Mouse (Mus musculus) kidney, adult 2 months (tissue): Measurements from ENCODE around the gene Iscu. TPM values are rescaled to one million over a fixed set of nuclear protein-coding genes. Genes with fewer than 3 reads are reported as not detected.

Experiments
- DNase-seq: peaks from one replicate; pipeline ENCODE4 v3.0.0; 2021
- H3K27ac ChIP-seq: fragments of 200-500 bp; 2 replicates; pipeline ENCODE4 v1.5.1; 2012; ENCODE audit warnings: low read depth, low read length, control low read depth, inconsistent platforms; ENCODE audit not compliant: insufficient read depth
- H3K27me3 ChIP-seq: fragments of 200-500 bp; replicated peaks from 2 replicates; pipeline ENCODE4 v1.6.1; 2012; ENCODE audit warnings: mild to moderate bottlenecking, moderate library complexity, low read length, inconsistent platforms; ENCODE audit not compliant: control insufficient read depth, insufficient read depth
- H3K36me3 ChIP-seq: fragments of 200-500 bp; 2 replicates; pipeline ENCODE4 v1.6.1; 2012; ENCODE audit warnings: mild to moderate bottlenecking, moderate library complexity, low read length, inconsistent platforms; ENCODE audit not compliant: control insufficient read depth, insufficient read depth
- H3K4me1 ChIP-seq: fragments of 200-500 bp; 2 replicates; pipeline ENCODE4 v1.6.1; 2011; ENCODE audit warnings: low read length; ENCODE audit not compliant: control insufficient read depth, insufficient read depth
- H3K4me3 ChIP-seq: fragments of 200-500 bp; 2 replicates; pipeline ENCODE4 v1.5.1; 2011; ENCODE audit warnings: mild to moderate bottlenecking, low read depth, low read length, control low read depth; ENCODE audit not compliant: insufficient read depth
- CTCF ChIP-seq: fragments of 200-500 bp; conservative IDR thresholded peaks from 2 replicates; pipeline ENCODE4 v1.5.1; 2011; ENCODE audit warnings: low read depth, mild to moderate bottlenecking, control low read depth, low read length, moderate library complexity, mixed read lengths; ENCODE audit not compliant: insufficient read depth, insufficient read length
- POLR2A ChIP-seq: fragments of 200-500 bp; IDR thresholded peaks from one replicate; pipeline ENCODE4 v1.6.1; 2011; ENCODE audit warnings: low read depth, low read length, control low read depth
- WGBS: fragments of 180-500 bp; shearing (Covaris S2); methylation state at CpG from one replicate; pipeline ENCODE4 v1.1.7; 2018; 5-methylcytosine and 5-hydroxymethylcytosine counted together
- polyA plus RNA-seq: library from polyadenylated mRNA; depleted of rRNA; stranded (reverse); fragments of >200 nt; gene quantifications from 2 replicates; pipeline ENCODE4 v1.2.3, GENCODE M21; 2012

Gene Iscu
- polyA plus RNA-seq, 1 experiment = 370 TPM

DNA sequence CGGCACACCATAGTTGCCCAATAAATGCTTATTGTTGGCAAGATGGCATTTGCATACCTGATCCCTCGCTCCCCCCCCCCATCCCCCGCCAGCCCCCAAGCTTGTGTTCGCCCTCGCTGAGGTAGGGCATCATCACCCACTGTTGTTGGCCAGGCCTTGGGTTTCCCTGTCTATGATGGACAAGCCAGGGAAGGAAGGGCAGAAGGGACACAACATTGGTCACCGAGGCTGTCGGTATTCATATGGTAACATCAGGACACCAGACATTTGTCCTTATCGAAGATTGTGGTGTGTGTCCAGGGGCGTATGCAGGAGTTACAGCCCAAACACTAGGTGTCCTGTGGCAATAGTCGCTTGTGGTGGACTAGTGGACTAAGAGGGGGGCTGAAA is 36.4 kb upstream of the Iscu start:
- no peaks in the 10 kb centered on the region for H3K27me3 ChIP-seq
- no peak for DNase-seq
- H3K4me1 ChIP-seq = peaks cover 4% of the 10 kb centered on the region; the same call in 1 of the 2 replicates
- no peak for TF ChIP-seq POLR2A
- no peak for TF ChIP-seq CTCF
- peak overlapping the region; percentile 42 for H3K27ac ChIP-seq
- H3K4me3 ChIP-seq = peak overlapping the region; percentile 77
- 2% methylated on average over 10 of the region's 10 CpGs for WGBS
- H3K36me3 ChIP-seq = no peaks in the 10 kb centered on the region

DNA sequence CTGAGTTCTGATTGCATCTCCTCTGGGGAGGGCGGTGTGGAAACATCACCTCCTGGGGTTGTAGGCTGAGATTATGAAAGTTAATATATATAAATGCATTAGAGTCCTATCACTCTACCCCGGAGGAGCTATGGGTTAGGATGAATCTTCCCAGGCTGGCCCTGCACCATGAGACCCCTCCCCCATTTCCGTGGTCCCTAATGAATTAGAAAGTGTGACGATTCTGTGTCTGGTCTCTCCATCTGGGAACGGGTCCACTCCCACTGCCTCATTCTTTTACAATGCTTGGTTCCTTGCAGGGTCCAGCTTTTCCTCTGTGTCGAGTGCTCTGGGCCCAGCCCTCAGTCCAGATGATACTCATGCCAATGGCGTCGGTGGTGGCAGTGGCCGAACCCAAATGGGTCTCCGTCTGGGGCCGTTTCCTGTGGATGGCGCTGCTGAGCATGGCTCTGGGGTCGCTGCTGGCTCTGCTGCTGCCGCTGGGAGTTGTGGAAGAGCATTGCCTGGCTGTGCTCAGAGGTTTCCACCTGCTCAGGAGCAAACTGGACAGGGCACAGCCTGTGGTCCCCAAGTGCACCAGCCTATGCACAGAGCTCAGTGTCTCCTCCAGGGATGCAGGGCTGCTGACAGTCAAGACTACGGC is 35.9 kb upstream of the Iscu start:
- H3K4me1 ChIP-seq = peaks cover 4% of the 10 kb centered on the region; the same call in 1 of the 2 replicates
- no peak overlapping the region for H3K27ac ChIP-seq
- H3K4me3 ChIP-seq = peak overlapping the region; percentile 77
- TF ChIP-seq CTCF (no peak), POLR2A (no peak)
- no peaks in the 10 kb centered on the region for H3K27me3 ChIP-seq
- 43% methylated on average over 15 of the region's 15 CpGs for WGBS
- no peaks in the 10 kb centered on the region for H3K36me3 ChIP-seq
- DNase-seq = no peak

DNA sequence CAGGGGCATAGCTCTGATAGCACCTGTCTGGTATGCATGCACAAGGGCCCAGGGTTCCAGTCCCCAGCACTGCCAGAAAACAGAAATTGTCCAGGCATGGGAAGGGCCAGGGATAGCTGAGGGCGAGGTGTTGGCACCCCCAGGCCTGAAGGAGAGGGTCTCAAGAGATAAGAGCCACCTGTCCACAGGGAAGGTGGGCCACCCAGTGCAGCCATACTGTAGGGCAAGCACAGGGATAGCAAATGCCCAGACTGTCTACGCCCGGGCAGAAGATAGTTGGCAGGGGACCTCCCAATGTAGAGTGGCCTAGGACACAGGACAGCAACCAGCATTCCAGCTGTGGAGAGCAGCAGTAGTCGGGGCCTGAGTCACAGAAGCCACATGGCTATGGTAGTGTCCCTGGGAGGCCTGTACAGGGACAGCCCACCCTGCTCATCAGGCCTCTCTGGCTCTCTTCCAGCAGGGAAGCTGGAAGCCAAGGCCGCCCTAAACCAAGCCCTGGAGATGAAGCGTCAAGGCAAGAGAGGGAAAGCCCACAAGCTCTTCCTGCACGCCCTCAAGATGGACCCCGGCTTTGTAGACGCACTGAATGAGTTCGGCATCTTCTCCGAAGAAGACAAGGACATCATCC is 34.8 kb upstream of the Iscu start:
- Histone ChIP-seq H3K4me3 (no peak overlapping the region), H3K27ac (no peak overlapping the region), H3K36me3 (no peaks in the 10 kb centered on the region), H3K27me3 (no peaks in the 10 kb centered on the region), H3K4me1 (peaks cover 4% of the 10 kb centered on the region; the same call in 1 of the 2 replicates)
- DNase-seq = no peak
- 90% methylated on average over 11 of the region's 11 CpGs for WGBS
- TF ChIP-seq CTCF (no peak), POLR2A (no peak)

DNA sequence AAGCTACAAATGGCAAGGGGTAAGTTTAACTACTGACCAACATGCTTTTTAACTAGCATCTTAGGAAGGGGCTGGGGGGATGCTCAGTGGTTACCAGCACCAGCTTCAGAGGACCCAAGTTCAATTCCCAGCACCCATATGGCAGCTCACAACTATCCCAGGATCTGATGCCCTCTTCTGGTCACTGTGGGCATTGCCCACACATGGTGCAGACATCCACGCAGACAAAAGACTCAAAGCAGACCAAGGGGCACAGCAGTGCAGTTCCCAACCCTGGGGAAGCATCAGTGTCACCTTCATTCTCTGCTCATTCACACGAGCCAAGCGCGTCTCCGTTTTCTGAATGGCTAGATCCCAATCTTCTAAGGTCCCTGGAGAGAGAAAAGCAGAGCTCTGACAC is 24.9 kb upstream of the Iscu start:
- 0 out of 2 replicates have a peak, but pooled peaks have one; percentile 11 for TF ChIP-seq CTCF
- no peak for TF ChIP-seq POLR2A
- H3K36me3 ChIP-seq = peaks cover 5% of the 10 kb centered on the region; the same call in 1 of the 2 replicates
- DNase-seq = no peak
- no peak overlapping the region for H3K27ac ChIP-seq
- H3K27me3 ChIP-seq = no peaks in the 10 kb centered on the region
- no peaks in the 10 kb centered on the region for H3K4me1 ChIP-seq
- no peak overlapping the region for H3K4me3 ChIP-seq
- WGBS = 97% methylated on average over 5 of the region's 5 CpGs

DNA sequence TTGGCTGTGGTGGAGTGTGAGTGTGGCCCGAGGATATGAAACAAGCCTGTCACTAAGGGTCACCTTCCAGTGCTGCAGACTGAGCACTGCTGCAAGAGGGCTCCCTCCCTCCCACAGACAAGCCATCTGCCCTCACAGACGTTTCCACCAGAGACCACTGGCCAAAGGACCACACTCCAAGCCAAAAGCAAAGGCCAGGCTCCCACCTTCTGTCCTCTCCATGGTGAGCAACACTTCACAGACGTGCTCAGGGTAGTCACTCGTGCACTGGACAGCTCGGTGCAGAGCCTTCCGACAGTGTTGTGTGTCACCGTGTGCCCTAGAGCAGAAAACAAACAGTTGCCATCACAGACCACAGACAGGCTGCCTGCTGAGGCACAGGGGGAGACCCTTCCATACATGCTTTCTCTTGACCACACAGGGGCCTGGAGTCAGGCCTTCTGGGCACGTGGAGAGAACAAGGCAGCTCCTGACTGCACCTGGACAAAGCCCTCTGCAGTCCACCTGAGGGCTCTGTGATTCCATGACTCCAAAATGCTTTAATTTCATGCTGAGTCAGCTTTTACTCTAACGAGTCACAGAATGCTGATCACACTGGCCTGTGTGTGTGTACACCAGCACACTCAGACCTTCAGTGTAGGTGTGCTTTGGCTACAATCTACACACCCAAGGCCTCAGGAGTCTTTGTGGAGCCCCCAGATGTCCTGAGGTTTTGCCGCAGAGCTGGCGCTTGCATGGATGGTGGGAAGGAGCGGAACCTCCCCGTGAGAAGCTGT is 23.8 kb upstream of the Iscu start:
- 94% methylated on average over 13 of the region's 13 CpGs for WGBS
- no peak for DNase-seq
- Histone ChIP-seq H3K4me1 (no peaks in the 10 kb centered on the region), H3K27ac (no peak overlapping the region), H3K4me3 (no peak overlapping the region), H3K27me3 (no peaks in the 10 kb centered on the region), H3K36me3 (peaks cover under 1% of the 10 kb centered on the region; the same call in 1 of the 2 replicates)
- no peak for TF ChIP-seq POLR2A
- TF ChIP-seq CTCF = no peak

DNA sequence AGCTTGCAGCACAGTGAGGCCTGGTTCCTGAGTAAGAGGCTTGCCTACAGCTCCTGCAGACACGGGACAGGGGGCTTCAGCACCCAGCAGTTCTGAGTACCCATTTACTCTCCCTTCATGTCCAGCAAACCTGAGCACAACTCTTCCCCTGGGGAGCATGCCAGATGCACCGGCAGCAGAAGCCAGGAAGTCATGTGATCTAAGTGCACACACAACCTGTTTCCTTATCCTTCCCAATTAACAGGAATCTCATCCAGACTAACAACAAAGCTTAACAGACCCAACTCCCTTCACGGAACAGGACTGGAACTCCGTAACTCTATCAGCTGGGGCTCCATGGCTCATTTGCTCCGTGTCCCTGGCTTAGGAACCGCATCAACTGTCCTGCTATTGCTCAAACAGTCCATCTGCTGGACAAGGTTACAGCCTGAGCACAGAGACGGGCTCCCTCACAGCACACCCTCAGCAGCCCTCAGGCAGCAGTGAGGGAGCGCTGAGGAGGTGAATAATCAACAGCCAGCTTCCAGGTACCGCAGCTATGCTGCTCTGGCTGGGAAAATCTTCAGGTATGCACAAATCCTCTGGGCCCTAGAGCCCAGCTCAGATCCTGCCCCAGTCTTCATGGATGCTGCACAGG is 20.9 kb upstream of the Iscu start:
- H3K27ac ChIP-seq = no peak overlapping the region
- no peaks in the 10 kb centered on the region for H3K4me1 ChIP-seq
- H3K4me3 ChIP-seq = no peak overlapping the region
- 52% methylated on average over 9 of the region's 9 CpGs for WGBS
- no peak for DNase-seq
- no peaks in the 10 kb centered on the region for H3K27me3 ChIP-seq
- no peak for TF ChIP-seq CTCF
- TF ChIP-seq POLR2A = no peak
- H3K36me3 ChIP-seq = no peaks in the 10 kb centered on the region
